Mouse (Mus musculus) cerebellum, adult 11 months (tissue): ENCODE results near the gene Zfp128.
"Not testable (repeated sequence)": the region's sequence is repeated elsewhere in the genome, so short reads cannot be mapped to it uniquely, and the experiment has no call there.

Experiments
- DNase-seq: peaks from one replicate; pipeline ENCODE4 v3.0.0; 2022

Gene Zfp128

DNA sequence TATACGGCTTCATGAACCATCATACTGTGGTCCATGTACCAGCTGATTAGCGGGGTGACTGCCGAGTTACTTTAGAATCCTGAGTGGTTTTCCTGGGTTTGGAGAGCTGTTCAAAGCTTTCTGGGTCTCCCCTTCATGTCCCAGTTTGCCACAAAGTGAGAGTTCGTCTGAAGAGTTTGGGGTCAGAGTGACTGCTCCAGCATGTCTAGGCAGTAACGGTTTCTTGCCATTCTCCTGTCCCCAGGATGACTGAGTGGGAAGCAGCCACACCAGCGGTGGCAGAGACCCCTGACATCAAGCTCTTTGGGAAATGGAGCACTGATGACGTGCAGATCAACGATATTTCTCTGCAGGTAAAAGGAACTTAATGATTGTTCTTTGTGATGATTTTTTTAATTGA lies 41.8 kb downstream of the Zfp128 start:
- no peak for DNase-seq

DNA sequence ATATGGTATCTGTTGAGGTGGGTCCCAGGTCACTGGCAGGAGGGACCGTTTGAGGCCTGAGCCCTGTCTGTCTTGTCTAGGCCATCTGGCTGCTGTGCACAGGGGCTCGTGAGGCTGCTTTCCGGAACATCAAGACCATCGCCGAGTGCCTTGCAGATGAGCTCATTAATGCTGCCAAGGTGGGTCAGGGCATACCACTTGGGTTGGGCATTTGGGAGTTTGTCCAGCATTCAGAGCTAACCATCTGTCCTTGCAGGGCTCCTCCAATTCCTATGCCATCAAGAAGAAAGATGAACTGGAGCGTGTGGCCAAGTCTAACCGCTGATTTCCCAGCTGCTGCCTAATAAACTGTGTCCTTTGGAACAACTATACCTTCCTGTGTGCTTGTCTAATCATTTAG lies 45.3 kb downstream of the Zfp128 start:
- peak; percentile 29 for DNase-seq

DNA sequence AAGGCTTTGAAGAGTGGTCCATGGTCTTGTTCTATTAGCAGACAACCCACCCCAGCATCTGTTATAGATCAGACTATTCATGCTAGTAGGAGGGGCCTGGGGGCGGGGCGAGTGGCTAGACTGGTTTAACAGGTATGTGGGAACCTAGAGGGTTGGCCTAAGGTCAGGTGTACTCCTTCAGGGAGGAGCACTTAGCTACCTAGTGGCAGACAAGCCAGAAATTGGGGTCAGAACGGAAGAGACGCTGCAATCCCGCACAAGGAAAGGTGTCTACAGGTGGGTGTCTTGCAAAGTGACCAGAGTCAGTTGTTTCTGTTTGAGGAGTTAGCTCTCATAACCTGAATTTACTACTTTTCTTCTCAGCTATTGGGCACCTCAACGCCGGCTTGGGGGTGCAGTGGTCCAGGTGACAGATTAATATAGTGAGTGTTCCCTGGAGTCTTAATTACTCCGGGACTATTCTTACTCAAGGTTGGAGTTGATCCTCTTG lies 46.3 kb downstream of the Zfp128 start, which contains the start of gene Rnf225:
TSS of gene Rnf225 (plus strand) at position 226 of the 490 bp plus-strand sequence.
- peak; percentile 34 for DNase-seq

DNA sequence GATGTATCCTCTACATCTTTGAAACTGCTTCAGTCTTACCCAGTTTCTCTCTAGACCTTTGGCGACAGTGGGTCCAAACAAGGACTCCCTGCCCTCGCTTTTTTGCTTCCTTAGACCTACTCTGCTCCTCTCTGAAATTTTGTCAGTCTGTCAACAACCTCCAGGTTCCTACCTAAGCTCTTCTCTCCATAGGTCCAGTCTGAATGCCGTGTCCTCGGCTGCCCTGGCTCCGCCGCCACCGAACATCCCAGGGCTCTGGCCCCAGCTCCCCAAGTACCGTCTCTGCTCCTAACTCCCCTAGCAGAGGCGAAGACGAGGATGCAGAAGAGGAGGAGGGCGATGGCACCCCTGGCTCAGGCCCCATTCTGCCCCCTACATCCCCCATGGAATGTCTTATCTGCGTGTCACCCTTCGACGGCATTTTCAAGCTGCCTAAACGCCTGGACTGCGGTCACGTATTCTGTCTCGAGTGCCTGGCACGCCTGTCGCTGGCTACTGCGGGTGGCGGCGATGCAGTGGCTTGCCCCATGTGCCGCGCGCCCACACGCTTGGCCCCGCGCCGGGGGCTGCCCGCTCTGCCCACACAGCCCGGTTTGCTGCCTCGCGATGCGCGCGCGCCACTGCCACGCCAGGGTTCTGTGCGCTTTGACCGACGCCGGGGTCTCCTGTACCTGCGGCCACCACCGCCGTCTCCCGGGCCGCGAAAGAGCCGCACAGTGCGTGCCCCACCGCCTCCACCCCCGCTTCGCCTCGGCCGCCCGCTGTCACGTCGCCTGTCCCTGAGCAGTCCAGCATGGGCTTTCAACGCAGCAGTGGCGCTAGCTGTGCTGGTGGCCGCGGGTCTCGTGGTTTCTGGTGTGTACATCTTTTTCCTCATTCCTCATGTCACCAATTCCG lies 47.0 kb downstream of the Zfp128 start:
- peak; percentile 67 for DNase-seq

DNA sequence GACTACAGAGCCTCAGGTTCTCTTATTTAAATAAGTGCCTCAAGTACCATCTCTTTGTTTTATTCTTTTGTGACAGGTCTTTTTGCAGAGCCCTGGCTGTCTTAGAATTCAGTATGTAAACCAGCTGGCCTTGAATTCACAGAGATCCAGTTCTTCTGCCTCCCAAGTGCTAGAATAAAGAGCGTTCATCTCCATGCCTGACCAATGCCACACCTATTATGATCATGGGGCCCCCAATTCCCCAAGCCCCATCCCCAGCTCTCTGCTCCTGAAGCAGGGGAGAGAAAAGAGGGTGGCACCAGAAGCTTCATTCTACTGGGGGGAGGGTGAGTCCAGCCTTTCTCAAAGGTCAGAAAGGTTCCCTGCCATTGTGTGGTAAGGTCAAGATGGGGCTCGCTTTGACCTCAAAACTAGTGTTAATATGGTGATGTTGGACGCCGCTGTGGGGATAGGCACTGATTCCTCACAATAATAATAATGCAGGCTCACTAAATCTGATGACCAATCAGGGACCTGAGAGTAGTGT lies 52.7 kb downstream of the Zfp128 start:
- no peak for DNase-seq

DNA sequence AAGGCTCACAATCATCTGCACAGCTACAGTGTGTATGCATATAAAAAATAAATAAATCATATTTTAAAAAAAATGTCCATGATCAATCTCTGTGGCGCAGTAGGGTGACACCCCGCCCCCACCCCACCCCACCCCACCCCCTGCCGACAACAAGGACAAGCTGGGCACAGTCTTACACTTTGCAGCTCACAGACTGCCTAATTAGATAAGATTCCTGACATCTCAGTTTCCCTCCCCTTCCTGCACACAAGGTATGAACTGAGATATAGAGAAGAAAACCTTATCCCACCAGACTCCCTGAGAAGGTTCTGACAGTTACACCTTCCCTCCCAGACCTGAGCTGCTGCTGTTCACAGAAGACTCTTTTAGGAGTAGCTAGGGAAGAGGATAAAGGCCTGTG lies 53.8 kb downstream of the Zfp128 start:
- DNase-seq = no peak

DNA sequence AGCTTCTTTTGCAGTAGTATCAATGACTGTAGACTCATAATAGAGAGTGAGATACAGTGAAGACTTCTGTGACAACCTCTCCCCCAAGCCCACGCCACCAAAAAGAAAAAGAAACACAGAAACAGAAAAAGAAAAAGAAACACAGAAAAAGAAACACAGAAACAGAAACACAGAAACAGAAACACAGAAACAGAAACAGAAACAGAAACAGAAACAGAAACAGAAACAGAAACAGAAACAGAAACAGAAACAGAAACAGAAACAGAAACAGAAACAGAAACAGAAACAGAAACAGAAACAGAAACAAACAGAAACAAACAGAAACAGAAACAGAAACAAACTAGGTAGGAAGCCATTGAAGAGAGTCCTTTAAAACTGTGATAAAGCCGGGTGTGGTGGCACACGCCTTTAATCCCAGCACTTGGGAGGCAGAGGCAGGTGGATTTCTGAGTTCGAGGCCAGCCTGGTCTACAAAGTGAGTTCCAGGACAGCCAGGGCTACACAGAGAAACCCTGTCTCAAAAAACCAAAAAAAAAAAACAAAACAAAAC lies 56.4 kb downstream of the Zfp128 start:
- DNase-seq = not testable (repeated sequence)

DNA sequence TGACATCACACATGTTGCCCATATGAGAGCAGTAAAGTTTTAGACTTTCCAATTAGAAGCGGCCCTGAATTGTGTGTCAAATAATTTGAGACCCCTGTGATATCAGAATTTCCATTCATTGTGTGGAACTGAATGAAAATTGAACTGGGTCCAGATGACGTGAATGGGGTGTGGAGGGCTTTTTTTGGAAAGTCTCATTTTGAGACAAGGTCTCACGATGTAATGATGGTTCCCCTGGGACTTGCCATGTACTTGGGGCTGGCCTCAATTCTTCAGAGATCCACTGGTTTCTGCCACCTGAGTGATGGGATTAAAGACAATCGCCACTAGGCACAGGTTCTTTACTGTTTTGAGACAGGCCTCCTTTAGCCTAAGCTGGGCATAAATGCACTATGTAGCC lies 59.6 kb downstream of the Zfp128 start:
- no peak for DNase-seq
